Mouse (Mus musculus): ENCODE measurements around the gene Senp3.

GRCm38 (mm10) chr11:69710470-69710869, 28.6 kb upstream of the Senp3 start:
- no peak for TF ChIP-seq POLR2A (IDR thresholded peaks at IDR 0.05; ENCODE audit: insufficient read depth, low read depth, low read length)
- no peak for TF ChIP-seq CTCF (IDR thresholded peaks at IDR 0.05; ENCODE audit: insufficient read depth, low read depth, low read length)
